Mouse (Mus musculus): ENCODE results near the gene Bloc1s1. TPM values are rescaled to one million over a fixed set of nuclear protein-coding genes. Genes with fewer than 3 reads are reported as not detected.

Gene Bloc1s1
- total RNA-seq (2023; ENCODE audit: inconsistent age): 63.6 to 81.0 TPM (median 80.3 TPM) in 4 replicates

GRCm38 (mm10) chr10:128923935-128924334 lies at the start of gene Bloc1s1:
Bloc1s1 (minus strand) TSS chr10:128924035.

GRCm38 (mm10) chr10:128960590-128961584 lies 37.1 kb upstream of the Bloc1s1 start, which contains the start of gene Mettl7b:
Mettl7b (minus strand) TSS chr10:128960988.

GRCm38 (mm10) chr10:128933574-128933973 lies 9.7 kb upstream of the Bloc1s1 start, which contains the start of gene Itga7:
Itga7 (plus strand) TSS chr10:128933818.

GRCm38 (mm10) chr10:128922822-128923012 lies 1.1 kb downstream of the Bloc1s1 start, which contains the start of gene Rdh5:
Rdh5 (minus strand) TSS chr10:128922888.

GRCm38 (mm10) chr10:128900698-128901097 lies 23.1 kb downstream of the Bloc1s1 start, which contains the start of gene Cd63:
Cd63 (plus strand) TSS chr10:128900989.

GRCm38 (mm10) chr10:128891296-128892094 lies 32.3 kb downstream of the Bloc1s1 start, which contains the start of gene Gdf11:
Gdf11 (minus strand) TSS chr10:128891718.

Other genes with a start within 250 kb of the Bloc1s1 start
- gene Suox, start 250.0 kb downstream of the Bloc1s1 start, total RNA-seq (2023; ENCODE audit: inconsistent age): 7.2 to 8.1 TPM (median 7.7 TPM) in 4 replicates
- gene Rab5b, start 227.8 kb downstream of the Bloc1s1 start, total RNA-seq (2023; ENCODE audit: inconsistent age): 61.7 to 64.7 TPM (median 62.8 TPM) in 4 replicates
- gene Pmel, start 219.8 kb downstream of the Bloc1s1 start, total RNA-seq (2023; ENCODE audit: inconsistent age): 0.54 to 0.83 TPM (median 0.67 TPM) in 4 replicates
- gene Cdk2, start 219.0 kb downstream of the Bloc1s1 start, total RNA-seq (2023; ENCODE audit: inconsistent age): 44.0 to 57.4 TPM (median 48.5 TPM) in 4 replicates
- 175 to 191 TPM (median 178 TPM) in 4 replicates for gene Dgka, start 179.2 kb downstream of the Bloc1s1 start, total RNA-seq (2023; ENCODE audit: inconsistent age)
- gene Pym1, start 176.1 kb downstream of the Bloc1s1 start, total RNA-seq (2023; ENCODE audit: inconsistent age): 43.4 to 50.0 TPM (median 45.3 TPM) in 4 replicates
- gene Mmp19, start 133.1 kb downstream of the Bloc1s1 start, total RNA-seq (2023; ENCODE audit: inconsistent age): 0.22 to 0.45 TPM in 2 of 4 replicates, not detected in the others
- 65.7 to 75.8 TPM (median 70.4 TPM) in 4 replicates for gene Dnajc14, start 120.0 kb downstream of the Bloc1s1 start, total RNA-seq (2023; ENCODE audit: inconsistent age)
- 12.1 to 19.1 TPM (median 15.0 TPM) in 4 replicates for gene Tmem198b, start 119.7 kb downstream of the Bloc1s1 start, total RNA-seq (2023; ENCODE audit: inconsistent age)
- 52.3 to 61.0 TPM (median 54.7 TPM) in 4 replicates for gene Sarnp, start 106.7 kb downstream of the Bloc1s1 start, total RNA-seq (2023; ENCODE audit: inconsistent age)
- 22.4 to 30.5 TPM (median 24.3 TPM) in 4 replicates for gene Ormdl2, start 102.4 kb downstream of the Bloc1s1 start, total RNA-seq (2023; ENCODE audit: inconsistent age)
- gene Gdf11, start 32.3 kb downstream of the Bloc1s1 start, total RNA-seq (2023; ENCODE audit: inconsistent age): 44.2 to 51.2 TPM (median 46.3 TPM) in 4 replicates
- gene Cd63, start 23.0 kb downstream of the Bloc1s1 start, total RNA-seq (2023; ENCODE audit: inconsistent age): 0.69 to 1.4 TPM (median 0.78 TPM) in 4 replicates
- 3.0 to 10.6 TPM (median 5.9 TPM) in 4 replicates for gene Rdh5, start 1.1 kb downstream of the Bloc1s1 start, total RNA-seq (2023; ENCODE audit: inconsistent age)
- gene Itga7, start 9.8 kb upstream of the Bloc1s1 start, total RNA-seq (2023; ENCODE audit: inconsistent age): not detected in 4 replicates
- not detected in 4 replicates for gene Mettl7b, start 37.0 kb upstream of the Bloc1s1 start, total RNA-seq (2023; ENCODE audit: inconsistent age)
- not detected in 4 replicates for gene Olfr9, start 65.4 kb upstream of the Bloc1s1 start, total RNA-seq (2023; ENCODE audit: inconsistent age)
- gene Olfr763, start 86.8 kb upstream of the Bloc1s1 start, total RNA-seq (2023; ENCODE audit: inconsistent age): not detected in 4 replicates
- gene Olfr764-ps1, start 115.9 kb upstream of the Bloc1s1 start, total RNA-seq (2023; ENCODE audit: inconsistent age): not detected in 4 replicates
- not detected in 4 replicates for gene Olfr765, start 126.0 kb upstream of the Bloc1s1 start, total RNA-seq (2023; ENCODE audit: inconsistent age)
- gene Olfr766-ps1, start 144.9 kb upstream of the Bloc1s1 start, total RNA-seq (2023; ENCODE audit: inconsistent age): not detected in 4 replicates
- not detected in 4 replicates for gene Olfr767, start 158.9 kb upstream of the Bloc1s1 start, total RNA-seq (2023; ENCODE audit: inconsistent age)
- gene Olfr768, start 175.3 kb upstream of the Bloc1s1 start, total RNA-seq (2023; ENCODE audit: inconsistent age): not detected in 4 replicates
- not detected in 4 replicates for gene Olfr769, start 193.8 kb upstream of the Bloc1s1 start, total RNA-seq (2023; ENCODE audit: inconsistent age)
- gene Olfr770, start 215.0 kb upstream of the Bloc1s1 start, total RNA-seq (2023; ENCODE audit: inconsistent age): not detected in 4 replicates
- gene Olfr771, start 240.7 kb upstream of the Bloc1s1 start, total RNA-seq (2023; ENCODE audit: inconsistent age): not detected in 4 replicates